Mouse (Mus musculus): ENCODE measurements around the gene Elp1. TPM values are rescaled to one million over a fixed set of nuclear protein-coding genes. Genes with fewer than 3 reads are reported as not detected.

Gene Elp1
- polyA plus RNA-seq, 1 experiment from 2014 or later, result 36.0 TPM

DNA sequence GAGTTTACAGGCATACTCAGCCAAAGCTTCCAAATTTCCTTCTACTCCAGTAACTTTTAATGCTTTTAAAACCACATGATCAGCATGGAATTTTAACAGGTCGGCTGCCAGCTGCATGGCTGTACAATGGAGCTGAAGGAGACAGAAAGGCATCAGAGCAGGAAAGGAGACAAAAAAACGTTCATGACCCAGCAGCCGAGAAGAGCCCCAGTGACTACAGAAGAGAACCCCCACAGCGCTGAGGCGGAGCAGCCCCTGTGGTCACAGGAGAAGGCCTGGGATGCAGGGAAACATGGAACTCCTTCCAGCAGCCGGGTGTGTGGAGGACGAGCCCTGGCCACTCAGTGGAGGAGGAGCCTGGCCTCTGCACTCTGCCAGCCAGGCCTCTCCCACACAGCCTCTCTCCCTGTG lies 27.4 kb upstream of the Elp1 start:
- Histone ChIP-seq H3K4me3 (replicated peaks) (no peak overlapping the region), H3K36me3 (no peaks in the 10 kb centered on the region; the same call in 1 of the 2 replicates), H3K27me3 (replicated peaks) (no peaks in the 10 kb centered on the region), H3K9ac (no peak overlapping the region), H3K4me2 (replicated peaks) (no peak overlapping the region), H3K27ac (no peak overlapping the region), H3K4me1 (replicated peaks) (no peaks in the 10 kb centered on the region), H3K9me3 (no peaks in the 10 kb centered on the region)
- WGBS, result 71% methylated on average over 7 of the region's 7 CpGs
- no peak for ATAC-seq

DNA sequence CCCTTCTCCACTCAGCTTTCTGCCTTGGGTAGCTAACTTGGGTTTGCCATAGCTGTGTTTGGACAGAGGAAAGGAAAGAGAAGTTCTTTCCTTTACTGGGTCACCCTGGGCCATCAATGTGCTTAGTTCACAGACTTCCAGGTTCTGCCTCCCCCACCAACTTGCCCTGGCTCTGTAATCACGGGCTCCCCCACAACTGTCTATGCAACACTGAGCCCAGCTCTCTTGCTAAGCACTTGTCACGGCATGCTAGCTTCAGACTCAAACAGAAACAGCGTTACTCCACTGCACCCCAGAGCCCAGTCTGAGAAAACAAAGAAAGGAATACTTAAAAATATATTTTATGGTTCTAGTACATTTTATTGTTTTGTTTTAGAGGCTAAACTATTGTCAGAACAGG lies 26.8 kb upstream of the Elp1 start:
- no peak overlapping the region for H3K4me2 ChIP-seq (replicated peaks)
- no peak for ATAC-seq
- H3K4me1 ChIP-seq (replicated peaks), result no peaks in the 10 kb centered on the region
- no peak overlapping the region for H3K27ac ChIP-seq
- no peak overlapping the region for H3K9ac ChIP-seq
- no peaks in the 10 kb centered on the region for H3K9me3 ChIP-seq
- no peaks in the 10 kb centered on the region for H3K27me3 ChIP-seq (replicated peaks)
- WGBS, result 83% methylated on average over 3 of the region's 3 CpGs
- no peak overlapping the region for H3K4me3 ChIP-seq (replicated peaks)
- no peaks in the 10 kb centered on the region; the same call in 1 of the 2 replicates for H3K36me3 ChIP-seq

DNA sequence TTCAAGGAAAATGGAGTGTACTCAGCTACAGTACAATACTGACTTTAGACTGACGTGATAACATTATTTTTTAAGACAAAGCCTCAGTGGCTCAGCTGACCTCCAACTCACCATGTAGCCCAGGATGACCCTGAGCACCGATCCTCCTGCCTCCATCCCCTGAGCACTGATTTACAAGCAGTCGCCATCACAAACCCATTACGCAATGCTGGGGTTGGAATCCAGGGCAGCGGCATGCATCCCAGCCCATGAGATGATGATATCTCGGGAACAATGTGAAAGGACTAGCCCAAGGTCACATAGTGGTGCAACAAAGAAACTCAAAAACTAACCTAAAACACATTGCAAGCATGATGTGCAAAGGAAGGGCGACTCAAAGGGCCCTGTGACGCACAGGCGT lies 22.1 kb upstream of the Elp1 start:
- H3K9ac ChIP-seq, result no peak overlapping the region
- H3K36me3 ChIP-seq, result no peaks in the 10 kb centered on the region; the same call in 1 of the 2 replicates
- no peaks in the 10 kb centered on the region for H3K27me3 ChIP-seq (replicated peaks)
- WGBS, result 93% methylated on average over 9 of the region's 9 CpGs
- H3K27ac ChIP-seq, result no peak overlapping the region
- no peak overlapping the region for H3K4me3 ChIP-seq (replicated peaks)
- no peaks in the 10 kb centered on the region for H3K9me3 ChIP-seq
- no peaks in the 10 kb centered on the region for H3K4me1 ChIP-seq (replicated peaks)
- no peak for ATAC-seq
- no peak overlapping the region for H3K4me2 ChIP-seq (replicated peaks)

DNA sequence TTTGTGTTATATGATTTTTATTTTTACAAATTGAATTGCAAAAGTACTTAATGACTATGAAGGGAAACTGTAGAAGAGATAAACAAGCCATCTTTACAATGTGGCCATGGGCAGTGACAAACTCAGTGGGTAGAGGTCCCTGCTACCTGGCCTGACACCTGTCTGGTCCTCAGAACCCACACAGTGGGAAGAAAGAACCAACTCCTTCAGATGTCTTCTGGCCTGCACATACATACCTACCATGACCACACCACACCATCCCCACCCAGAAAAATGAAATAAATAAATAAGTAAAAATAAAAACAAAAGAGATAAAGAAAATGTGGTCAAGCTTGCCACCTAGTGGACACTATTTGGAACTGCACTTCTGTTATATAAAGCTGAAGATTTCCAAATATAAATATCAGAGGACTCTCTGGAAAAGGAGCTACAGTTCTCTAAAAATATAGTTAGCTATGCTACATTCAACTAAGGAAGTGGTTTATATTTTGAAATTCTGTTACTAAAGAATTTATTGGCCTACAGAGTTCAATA lies 18.0 kb upstream of the Elp1 start:
- ATAC-seq, result no peak
- H3K4me1 ChIP-seq (replicated peaks), result no peaks in the 10 kb centered on the region
- H3K9me3 ChIP-seq, result no peaks in the 10 kb centered on the region
- H3K36me3 ChIP-seq, result no peaks in the 10 kb centered on the region
- no peak overlapping the region for H3K9ac ChIP-seq
- no peak overlapping the region for H3K4me2 ChIP-seq (replicated peaks)
- H3K27ac ChIP-seq, result no peak overlapping the region
- no peaks in the 10 kb centered on the region for H3K27me3 ChIP-seq (replicated peaks)
- H3K4me3 ChIP-seq (replicated peaks), result no peak overlapping the region

DNA sequence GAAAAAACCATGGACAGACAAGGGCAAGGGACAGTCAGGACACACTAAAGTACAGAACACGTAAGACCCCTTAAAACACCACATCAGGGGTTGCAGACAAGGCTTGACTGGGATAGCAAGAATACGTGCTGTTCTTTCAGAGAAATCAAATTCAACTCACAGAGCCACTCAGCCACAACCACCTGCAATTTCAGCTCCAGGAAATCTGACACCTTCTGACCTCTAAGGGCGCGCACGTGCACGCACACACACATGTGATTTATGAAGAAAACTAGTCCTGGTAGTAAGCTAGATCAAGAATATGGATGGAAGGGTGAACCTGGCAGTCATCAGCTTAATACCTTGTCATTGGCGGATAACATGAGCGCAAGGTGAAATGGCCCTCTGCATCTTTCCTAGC lies 13.0 kb upstream of the Elp1 start:
- no peaks in the 10 kb centered on the region for H3K4me1 ChIP-seq (replicated peaks)
- WGBS, result 73% methylated on average over 8 of the region's 8 CpGs
- H3K9me3 ChIP-seq, result no peaks in the 10 kb centered on the region
- H3K36me3 ChIP-seq, result no peaks in the 10 kb centered on the region
- H3K9ac ChIP-seq, result no peak overlapping the region
- no peak for ATAC-seq
- no peak overlapping the region for H3K27ac ChIP-seq
- no peak overlapping the region for H3K4me2 ChIP-seq (replicated peaks)
- no peaks in the 10 kb centered on the region for H3K27me3 ChIP-seq (replicated peaks)
- H3K4me3 ChIP-seq (replicated peaks), result no peak overlapping the region

DNA sequence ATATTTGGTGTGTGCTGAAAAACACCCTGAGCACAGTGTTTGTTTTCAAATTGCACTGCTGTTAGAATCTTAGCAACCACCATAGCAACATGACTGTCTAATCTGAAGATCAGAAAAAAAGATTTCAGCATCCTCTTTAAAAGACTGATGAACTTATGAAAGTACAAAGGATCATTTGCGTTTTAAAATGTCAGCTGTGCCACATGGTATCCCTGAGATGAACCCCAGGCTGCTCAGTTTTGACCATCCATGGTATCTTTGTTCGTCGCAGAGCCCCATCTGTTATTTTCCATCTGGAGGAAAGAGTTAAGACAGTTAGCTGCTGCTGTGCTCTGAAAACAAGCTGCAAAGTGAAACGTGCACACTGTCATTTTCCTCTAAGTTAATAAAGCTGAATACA lies 10.0 kb upstream of the Elp1 start:
- no peaks in the 10 kb centered on the region for H3K36me3 ChIP-seq
- no peaks in the 10 kb centered on the region for H3K9me3 ChIP-seq
- no peak for ATAC-seq
- H3K27me3 ChIP-seq (replicated peaks), result no peaks in the 10 kb centered on the region
- WGBS, result 59% methylated on average over 4 of the region's 4 CpGs
- H3K4me2 ChIP-seq (replicated peaks), result no peak overlapping the region
- no peak overlapping the region for H3K27ac ChIP-seq
- H3K4me1 ChIP-seq (replicated peaks), result no peaks in the 10 kb centered on the region
- H3K9ac ChIP-seq, result no peak overlapping the region
- H3K4me3 ChIP-seq (replicated peaks), result no peak overlapping the region

DNA sequence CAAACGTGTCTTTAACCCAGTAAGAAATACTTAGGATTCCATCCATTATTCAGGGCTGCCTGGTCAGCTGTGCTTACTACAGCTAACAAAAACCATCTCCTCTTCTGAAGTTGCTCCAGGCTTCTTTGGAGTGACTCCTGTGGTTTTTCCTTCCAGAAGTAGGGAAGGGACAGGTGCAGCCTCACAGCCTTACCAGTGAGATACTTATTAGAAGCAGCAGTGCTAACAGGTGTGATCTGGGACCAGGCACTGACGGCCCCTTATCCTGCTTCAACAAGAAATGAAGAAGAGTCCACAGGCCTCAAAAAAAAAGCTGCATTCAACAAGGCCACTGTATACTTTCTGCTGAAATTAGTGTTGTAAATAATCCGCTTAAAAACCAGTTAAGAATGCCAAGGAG lies 9.5 kb upstream of the Elp1 start:
- no peak overlapping the region for H3K27ac ChIP-seq
- H3K9ac ChIP-seq, result no peak overlapping the region
- no peaks in the 10 kb centered on the region for H3K9me3 ChIP-seq
- no peak for ATAC-seq
- no peak overlapping the region for H3K4me2 ChIP-seq (replicated peaks)
- H3K36me3 ChIP-seq, result peaks cover 3% of the 10 kb centered on the region; the same call in 1 of the 2 replicates
- WGBS, result 65% methylated on average over 3 of the region's 3 CpGs
- no peaks in the 10 kb centered on the region for H3K4me1 ChIP-seq (replicated peaks)
- H3K4me3 ChIP-seq (replicated peaks), result no peak overlapping the region
- H3K27me3 ChIP-seq (replicated peaks), result no peaks in the 10 kb centered on the region

DNA sequence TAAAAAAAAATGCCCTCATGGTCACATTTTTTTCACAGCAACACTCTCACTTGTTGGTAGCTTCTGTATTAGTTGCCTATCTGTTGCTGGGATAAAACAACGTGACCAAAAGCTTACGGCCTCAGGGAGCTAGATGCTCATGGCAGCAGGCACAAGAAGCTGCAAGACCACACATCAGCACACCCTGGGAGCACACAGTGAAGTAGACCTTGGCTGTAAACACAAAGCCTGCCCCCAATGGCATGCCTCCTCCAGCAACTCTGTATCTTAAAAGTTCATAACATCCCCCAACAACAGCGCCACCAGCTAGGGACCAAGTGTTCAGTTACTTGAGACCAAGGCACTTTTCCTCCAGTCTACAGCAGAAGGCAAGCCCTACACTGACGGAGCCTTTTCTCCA lies 6.9 kb upstream of the Elp1 start:
- no peak overlapping the region for H3K4me3 ChIP-seq (replicated peaks)
- no peak for ATAC-seq
- no peak overlapping the region for H3K27ac ChIP-seq
- WGBS, result 69% methylated on average over 4 of the region's 4 CpGs
- no peak overlapping the region for H3K4me2 ChIP-seq (replicated peaks)
- H3K36me3 ChIP-seq, result peaks cover 8% of the 10 kb centered on the region; the same call in 1 of the 2 replicates
- no peaks in the 10 kb centered on the region for H3K4me1 ChIP-seq (replicated peaks)
- no peak overlapping the region for H3K9ac ChIP-seq
- no peaks in the 10 kb centered on the region for H3K27me3 ChIP-seq (replicated peaks)
- H3K9me3 ChIP-seq, result no peaks in the 10 kb centered on the region

DNA sequence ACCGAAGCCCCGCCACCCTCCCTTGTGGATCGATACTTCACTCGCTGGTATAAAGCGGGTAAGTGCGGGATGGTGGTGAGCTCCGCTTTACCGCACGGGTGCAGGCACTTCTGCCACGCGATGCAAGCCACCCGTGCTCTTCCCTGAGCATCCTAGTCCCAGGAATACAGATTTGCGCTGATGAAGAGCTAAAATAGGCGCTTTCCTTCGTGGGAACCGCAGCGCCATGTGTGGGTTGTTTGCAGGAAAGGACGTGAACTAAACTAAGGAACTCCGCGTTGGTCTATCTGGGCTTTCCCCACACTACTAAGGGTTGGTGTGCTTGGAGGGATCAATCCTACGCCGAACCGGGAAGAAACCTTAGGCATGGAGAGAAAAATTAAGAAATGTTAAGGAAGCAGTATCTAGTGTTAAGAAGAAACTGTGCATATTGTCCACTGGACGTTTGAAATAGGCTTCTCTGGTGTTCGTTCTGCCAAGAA lies 579 bp upstream of the Elp1 start:
- H3K27me3 ChIP-seq (replicated peaks), result no peaks in the 10 kb centered on the region
- ATAC-seq, result peak; percentile 44

DNA sequence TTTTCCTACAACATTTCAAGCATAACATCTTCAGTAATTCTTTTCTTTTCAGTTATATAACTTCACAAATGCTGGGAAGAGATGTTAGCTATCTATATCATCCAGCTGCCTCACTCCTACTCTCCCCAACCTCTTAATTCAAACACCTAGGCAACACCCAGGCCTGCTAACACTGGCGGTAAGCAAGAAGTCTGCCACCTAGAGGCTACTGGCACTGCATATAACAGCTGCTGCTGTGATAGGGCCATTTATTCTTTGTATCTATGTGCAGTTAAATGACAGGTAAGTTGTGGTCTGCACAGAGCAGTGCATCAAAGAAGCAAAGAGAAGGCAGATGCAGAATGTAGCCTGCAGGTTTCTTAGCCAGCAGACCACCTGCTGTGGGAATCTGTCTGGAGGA lies 10.8 kb downstream of the Elp1 start:
- Histone ChIP-seq H3K4me1 (replicated peaks) (no peaks in the 10 kb centered on the region), H3K9me3 (no peaks in the 10 kb centered on the region), H3K4me3 (replicated peaks) (no peak overlapping the region), H3K27ac (no peak overlapping the region), H3K36me3 (peaks cover 67% of the 10 kb centered on the region), H3K27me3 (replicated peaks) (no peaks in the 10 kb centered on the region), H3K9ac (no peak overlapping the region), H3K4me2 (replicated peaks) (no peak overlapping the region)
- no peak for ATAC-seq
- 41% methylated on average over 1 of the region's 1 CpGs for WGBS

More for the DNA sequence above, 579 bp upstream of the Elp1 start:
- H3K9ac ChIP-seq, result peak overlapping the region; percentile 70
- H3K4me2 ChIP-seq (replicated peaks), result peak overlapping the region; percentile 81
- H3K4me1 ChIP-seq (replicated peaks), result peaks cover 20% of the 10 kb centered on the region
- WGBS, result 1% methylated on average over 25 of the region's 25 CpGs
- H3K4me3 ChIP-seq (replicated peaks), result peak overlapping the region; percentile 81
- H3K36me3 ChIP-seq, result peaks cover 11% of the 10 kb centered on the region; the same call in 1 of the 2 replicates
- H3K9me3 ChIP-seq, result no peaks in the 10 kb centered on the region
- H3K27ac ChIP-seq, result peak overlapping the region; percentile 74; the same call in 1 of the 2 replicates

DNA sequence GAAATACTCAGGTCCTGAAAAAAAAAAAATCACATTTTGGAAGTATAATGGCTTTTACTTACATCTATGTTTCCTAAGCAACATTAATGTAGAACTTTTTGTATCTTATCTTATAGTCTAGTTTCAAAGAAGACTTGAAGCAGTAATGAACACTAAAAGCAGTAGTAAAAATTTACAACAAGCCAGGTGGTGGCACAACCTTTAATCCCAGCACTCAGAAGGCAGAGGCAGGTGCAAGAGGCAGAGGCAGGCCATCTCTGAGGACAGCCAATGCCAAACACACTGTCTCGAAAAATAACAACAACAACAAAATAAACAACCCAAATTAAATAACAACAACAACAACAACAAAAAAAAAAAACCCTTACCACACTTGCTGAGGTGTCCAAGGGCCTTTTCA lies 31.1 kb downstream of the Elp1 start:
- Histone ChIP-seq H3K36me3 (peaks cover 52% of the 10 kb centered on the region), H3K4me3 (replicated peaks) (no peak overlapping the region), H3K27me3 (replicated peaks) (no peaks in the 10 kb centered on the region), H3K4me1 (replicated peaks) (no peaks in the 10 kb centered on the region), H3K9me3 (no peaks in the 10 kb centered on the region), H3K27ac (no peak overlapping the region), H3K9ac (no peak overlapping the region), H3K4me2 (replicated peaks) (no peak overlapping the region)
- peak; percentile 60; the same call in 1 of the 2 replicates for ATAC-seq
- 71% methylated on average over 1 of the region's 1 CpGs for WGBS

DNA sequence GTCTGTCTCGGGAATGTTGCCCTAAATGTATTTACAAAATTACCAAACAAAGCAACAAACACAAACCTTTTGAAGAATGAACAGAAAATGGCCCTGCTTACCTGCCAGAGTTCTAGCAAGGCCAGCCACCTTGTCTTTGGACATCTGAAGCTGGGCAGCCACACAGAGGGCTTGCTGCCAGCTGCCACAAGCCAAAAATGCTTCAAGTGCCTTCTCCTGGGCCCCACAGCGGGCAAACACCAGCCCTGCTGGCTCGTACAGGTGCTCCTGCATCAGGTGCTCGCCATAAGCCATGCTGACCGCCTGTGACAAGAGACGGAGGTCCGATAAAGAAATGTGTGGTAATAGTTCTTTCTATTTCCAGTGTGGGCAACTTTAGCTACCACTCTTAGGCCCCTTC lies 33.2 kb downstream of the Elp1 start:
- H3K36me3 ChIP-seq, result peaks cover 53% of the 10 kb centered on the region
- no peak overlapping the region for H3K27ac ChIP-seq
- ATAC-seq, result no peak
- no peaks in the 10 kb centered on the region for H3K27me3 ChIP-seq (replicated peaks)
- H3K9ac ChIP-seq, result no peak overlapping the region
- H3K4me3 ChIP-seq (replicated peaks), result no peak overlapping the region
- no peaks in the 10 kb centered on the region for H3K9me3 ChIP-seq
- WGBS, result 91% methylated on average over 7 of the region's 7 CpGs
- no peaks in the 10 kb centered on the region for H3K4me1 ChIP-seq (replicated peaks)
- no peak overlapping the region for H3K4me2 ChIP-seq (replicated peaks)

DNA sequence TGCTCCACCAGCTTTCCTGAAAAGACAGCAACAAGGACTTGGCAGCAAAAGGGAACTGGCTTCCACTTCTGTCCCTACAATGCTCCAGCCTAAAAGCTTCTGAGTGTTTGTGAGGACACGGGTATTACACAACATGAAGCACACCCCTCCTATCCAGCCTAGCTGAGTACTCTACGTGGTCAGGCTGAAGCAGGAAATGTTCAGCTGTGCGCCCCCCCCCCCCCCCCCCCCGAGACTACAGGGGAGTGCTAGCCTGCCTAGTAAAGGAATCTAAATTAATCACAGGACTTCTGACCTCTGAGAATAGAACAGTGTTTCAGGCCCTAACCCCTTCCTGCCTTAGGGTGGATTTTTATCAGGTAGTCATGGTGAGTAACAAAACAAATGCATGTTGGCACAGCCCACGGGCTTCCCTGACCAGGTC lies 34.3 kb downstream of the Elp1 start:
- H3K4me3 ChIP-seq (replicated peaks), result no peak overlapping the region
- ATAC-seq, result no peak

More for the DNA sequence above, 34.3 kb downstream of the Elp1 start:
- no peak overlapping the region for H3K27ac ChIP-seq
- H3K27me3 ChIP-seq (replicated peaks), result no peaks in the 10 kb centered on the region
- no peaks in the 10 kb centered on the region for H3K9me3 ChIP-seq
- H3K4me1 ChIP-seq (replicated peaks), result no peaks in the 10 kb centered on the region
- no peak overlapping the region for H3K9ac ChIP-seq
- H3K4me2 ChIP-seq (replicated peaks), result no peak overlapping the region
- peaks cover 44% of the 10 kb centered on the region for H3K36me3 ChIP-seq
- 63% methylated on average over 5 of the region's 5 CpGs for WGBS
